Mouse (Mus musculus): ENCODE data around the gene Iqsec2. TPM values are rescaled to one million over a fixed set of nuclear protein-coding genes. Genes with fewer than 3 reads are reported as not detected.

Iqsec2 gene
- polyA plus RNA-seq, 1 experiment from 2014 or later: 15.0 TPM

GRCm38 (mm10) chrX:152244492-152245189, 100.6 kb downstream of the Iqsec2 start:
- ATAC-seq (no peak), DNase-seq (ENCODE audit: low read depth, low spot score) (no peak)
- H3K27me3 ChIP-seq: no peaks in the 10 kb centered on the region
- POLR2A ChIA-PET: interaction anchor here (0.6 to 1.1 kb wide), 2 partner anchors 11 to 145 kb away, joined by 3 to 4 read pairs; no protein-coding TSS in a partner anchor
- TF ChIP-seq CTCF (IDR thresholded peaks at IDR 0.05): no peak
- CTCF ChIA-PET: interaction anchor here (0.7 to 1.5 kb wide), 2 partner anchors 12 to 84 kb away, joined by 3 to 4 read pairs; partner anchors contain the start of gene Kdm5c
- in situ Hi-C loops (cut with MboI; ENCODE audit: low pct_unique_long_range_greater_than_20kb): no loop called here

- ATAC-seq: no peak
- in situ Hi-C loops (cut with MboI; ENCODE audit: low pct_unique_long_range_greater_than_20kb): no loop called here
- DNase-seq (ENCODE audit: low read depth, low spot score): no peak
These were observed 127.1 kb downstream of the Iqsec2 start for GRCm38 (mm10) chrX:152271189-152271588.

More at GRCm38 (mm10) chrX:152271189-152271588, 127.1 kb downstream of the Iqsec2 start:
- ChIA-PET CTCF (interaction anchor here (1.1 kb wide), 1 partner anchor 18 kb away, joined by 3 read pairs; no protein-coding TSS in a partner anchor), POLR2A (interaction anchor here (1.1 kb wide), 1 partner anchor 19 kb away, joined by 3 read pairs; no protein-coding TSS in a partner anchor)
- H3K27me3 ChIP-seq: no peaks in the 10 kb centered on the region
- TF ChIP-seq CTCF (IDR thresholded peaks at IDR 0.05): no peak

Other genes starting within 250 kb of the Iqsec2 start
- gene Hsd17b10, start 142.4 kb upstream of the Iqsec2 start, polyA plus RNA-seq (2021): 155 TPM
- 4.9 TPM for gene Ribc1, start 128.0 kb upstream of the Iqsec2 start, polyA plus RNA-seq (2021)
- 70.5 TPM for gene Smc1a, start 127.8 kb upstream of the Iqsec2 start, polyA plus RNA-seq (2021)
- gene Kdm5c, start 88.8 kb downstream of the Iqsec2 start, polyA plus RNA-seq (2021): 86.3 TPM
- gene Kantr, start 183.2 kb downstream of the Iqsec2 start, polyA plus RNA-seq (2021): 11.1 TPM
- 36.2 TPM for gene Tspyl2, start 198.2 kb downstream of the Iqsec2 start, polyA plus RNA-seq (2021)
- gene Gpr173, start 224.4 kb downstream of the Iqsec2 start, polyA plus RNA-seq (2021): 0.41 TPM

Measured in Patski (cell line).